Mouse (Mus musculus) ovary, postnatal 36 days (tissue): ENCODE results near the gene Inpp5f.
"Not testable (repeated sequence)": the region's sequence is repeated elsewhere in the genome, so short reads cannot be mapped to it uniquely, and the experiment has no call there.

Source experiments
- DNase-seq: peaks from one replicate; pipeline ENCODE4 v3.0.0; 2022; ENCODE audit warnings: low spot score, mixed read lengths

Gene Inpp5f

DNA sequence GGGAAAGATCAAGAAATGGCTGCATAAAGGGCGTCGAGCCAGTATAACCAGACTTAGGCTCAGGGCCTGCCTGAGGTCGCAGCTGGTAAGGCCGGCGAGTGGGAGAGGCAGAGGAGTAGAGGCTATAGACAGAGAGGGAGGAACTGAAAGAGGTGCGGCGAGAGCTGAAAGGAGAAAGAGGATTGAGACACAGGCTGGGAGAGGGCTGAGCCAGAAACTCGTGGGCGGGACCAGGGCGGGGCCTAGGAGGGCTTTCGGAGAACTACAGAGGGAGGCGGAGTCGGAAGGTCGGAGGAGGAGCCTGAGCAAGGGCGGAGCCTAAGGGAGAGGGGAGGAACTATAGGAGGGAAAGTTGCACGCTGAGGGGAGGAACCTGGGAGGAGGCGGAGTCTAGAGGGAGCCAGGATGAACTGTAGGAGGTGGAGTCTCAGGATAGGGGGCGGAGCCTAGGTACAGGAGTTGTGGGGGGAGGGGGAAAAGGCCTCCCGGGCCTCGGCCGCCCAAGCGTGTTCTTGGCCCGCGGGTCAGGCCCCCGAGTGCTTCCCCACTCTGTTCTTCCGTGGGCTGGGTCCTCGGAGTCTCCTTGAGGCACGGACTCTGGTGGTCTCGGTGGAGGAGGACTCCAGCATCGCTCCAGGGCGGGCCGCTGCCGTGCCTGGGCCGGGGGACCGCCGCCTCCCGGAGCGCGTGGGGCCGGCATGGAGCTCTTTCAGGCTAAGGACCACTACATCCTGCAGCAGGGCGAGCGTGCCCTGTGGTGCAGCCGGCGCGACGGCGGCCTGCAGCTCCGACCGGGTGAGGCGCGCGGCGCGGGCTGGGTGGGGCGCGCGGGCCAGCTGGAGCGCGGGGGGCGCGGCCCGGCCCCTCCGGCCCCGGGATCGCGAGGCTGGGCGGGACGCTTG, at the start of gene Inpp5f:
Inpp5f (plus strand) TSS at position 432 of the 902 bp plus-strand sequence.
- peak; percentile 99 for DNase-seq

DNA sequence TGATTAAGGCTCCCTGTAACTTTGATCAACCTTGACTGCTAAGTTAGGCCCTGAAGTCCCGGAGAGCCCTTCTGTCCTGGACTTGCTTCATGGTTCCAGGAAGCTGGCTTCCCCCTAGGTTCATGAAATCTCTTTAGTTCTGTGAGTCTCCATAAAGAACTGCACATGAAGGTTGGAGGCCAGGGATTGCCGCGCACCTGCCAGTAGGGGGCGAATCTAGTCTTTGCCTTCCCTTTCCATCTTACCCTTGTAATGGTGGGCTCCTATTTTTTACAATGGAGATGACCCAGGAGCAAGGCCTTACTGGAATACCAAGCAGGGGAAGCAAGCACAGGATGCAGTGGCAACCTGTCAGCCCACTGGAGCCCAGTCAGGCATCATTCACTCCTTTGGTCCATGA, 47.8 kb upstream of the Inpp5f start:
- no peak for DNase-seq

DNA sequence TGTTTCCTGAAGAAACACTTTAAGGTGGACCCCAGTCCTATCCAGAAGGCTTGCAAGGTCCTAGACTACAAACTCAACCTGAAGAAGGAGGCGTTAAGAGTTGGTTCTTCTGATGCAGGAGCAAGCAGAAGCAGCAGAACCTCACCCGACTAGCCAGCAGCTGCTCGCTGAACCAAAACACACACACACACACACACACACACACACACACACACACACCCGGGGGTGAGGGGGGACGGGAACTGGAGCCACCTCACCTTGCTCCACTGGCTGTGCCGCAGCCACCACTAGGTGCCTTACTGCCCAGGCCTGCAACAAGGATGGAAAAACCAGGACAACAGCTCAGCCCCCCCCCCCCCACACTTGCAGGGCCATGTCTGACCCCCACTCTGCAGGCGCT, 44.8 kb upstream of the Inpp5f start:
- DNase-seq: no peak

DNA sequence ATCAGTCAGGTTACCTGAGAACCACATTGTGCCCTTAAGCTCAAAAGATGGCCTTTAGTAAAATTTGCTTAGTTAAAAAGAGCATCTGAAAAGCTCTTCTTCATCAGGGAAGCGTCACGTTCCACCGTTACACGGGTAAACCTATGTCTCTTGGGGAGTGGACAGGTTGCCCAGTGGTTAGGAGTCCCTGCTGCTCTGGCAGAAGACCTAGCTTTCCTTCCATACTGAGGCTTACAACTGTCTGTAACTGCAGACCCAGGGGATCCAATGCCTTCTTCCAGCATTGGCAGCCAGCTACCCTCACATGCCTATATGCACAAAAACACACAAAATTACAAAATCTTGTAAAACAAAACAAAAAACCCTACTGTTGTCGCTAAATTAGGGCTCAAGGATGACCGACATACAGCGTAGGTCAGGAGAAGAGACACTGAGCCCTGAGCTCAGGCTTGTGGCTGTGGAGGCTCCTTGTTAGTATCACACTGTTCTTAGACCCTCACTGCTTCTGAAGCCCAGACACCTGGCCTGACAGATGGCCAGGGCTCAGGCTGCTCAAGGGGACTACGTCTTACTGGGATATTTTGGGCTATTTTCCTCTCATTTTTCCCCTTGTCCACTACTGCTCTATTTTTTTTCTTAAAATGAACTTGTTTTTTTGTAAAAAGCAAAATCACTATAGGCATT, 43.4 kb upstream of the Inpp5f start:
- no peak for DNase-seq

DNA sequence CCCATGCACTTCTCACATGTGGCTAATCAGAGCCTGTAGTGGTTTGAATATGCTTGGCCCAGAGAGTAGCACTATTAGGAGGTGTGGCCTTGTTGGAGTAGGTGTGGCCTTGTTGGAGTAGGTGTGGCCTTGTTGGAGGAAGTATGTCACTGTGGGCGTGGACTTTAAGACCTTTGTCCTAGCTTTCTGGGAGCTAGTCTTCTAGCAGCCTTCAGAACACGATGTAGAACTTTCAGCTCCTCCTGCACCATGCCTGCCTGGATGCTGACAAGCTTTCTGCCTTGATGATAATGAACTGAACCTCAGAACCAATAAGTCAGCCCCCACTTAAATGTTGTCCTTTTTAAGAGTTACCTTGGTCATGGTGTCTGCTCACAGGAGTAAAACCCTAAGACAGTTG, 41.7 kb upstream of the Inpp5f start:
- not testable (repeated sequence) for DNase-seq

DNA sequence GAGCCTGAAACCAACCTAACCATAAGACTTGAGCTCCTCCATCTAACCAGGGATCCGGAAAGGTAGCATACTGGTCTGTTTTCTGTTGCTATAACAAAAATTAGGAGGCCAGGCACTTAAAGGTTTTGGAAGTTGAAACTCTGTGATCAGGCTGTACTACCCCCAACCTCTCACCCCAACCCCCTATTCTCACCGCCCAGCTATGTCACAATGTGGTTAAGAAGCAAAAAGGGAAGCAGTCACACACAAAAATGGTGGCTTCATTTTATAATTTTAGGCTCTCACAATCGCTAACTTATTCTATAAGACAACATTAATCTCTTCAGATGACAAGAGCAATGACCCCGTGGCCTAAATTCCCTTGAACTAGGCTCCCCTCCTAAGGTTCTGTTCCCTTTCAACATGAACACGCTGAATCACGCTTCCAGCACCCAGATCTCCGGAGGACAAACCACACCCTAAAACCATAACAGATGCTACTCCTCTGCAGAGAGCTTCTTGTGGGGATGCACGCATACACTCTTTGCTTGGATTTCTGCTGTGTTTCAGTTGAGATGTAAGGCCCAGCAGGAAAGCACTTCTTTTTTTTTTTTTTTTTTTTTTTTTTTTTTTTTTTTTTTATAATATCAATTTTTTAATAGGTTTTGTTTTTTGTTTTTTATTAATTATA, 41.0 kb upstream of the Inpp5f start:
- DNase-seq: no peak

DNA sequence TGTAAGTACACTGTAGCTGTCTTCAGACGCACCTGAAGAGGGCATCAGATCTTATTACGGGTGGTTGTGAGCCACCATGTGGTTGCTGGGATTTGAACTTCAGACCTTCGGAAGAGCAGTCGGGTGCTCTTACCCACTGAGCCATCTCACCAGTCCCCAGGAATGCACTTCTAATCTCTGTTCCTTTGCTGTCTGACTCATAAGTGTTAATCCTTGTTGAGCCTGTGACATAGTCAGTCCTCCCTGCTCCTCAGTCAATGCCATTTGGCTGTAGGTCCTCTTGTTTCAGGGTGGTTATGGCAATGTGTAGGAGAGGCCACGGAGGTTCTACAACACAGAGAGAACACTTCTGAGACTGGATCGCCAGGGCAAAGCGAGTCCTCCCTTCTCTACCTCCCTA, 40.5 kb upstream of the Inpp5f start:
- DNase-seq: not testable (repeated sequence)

DNA sequence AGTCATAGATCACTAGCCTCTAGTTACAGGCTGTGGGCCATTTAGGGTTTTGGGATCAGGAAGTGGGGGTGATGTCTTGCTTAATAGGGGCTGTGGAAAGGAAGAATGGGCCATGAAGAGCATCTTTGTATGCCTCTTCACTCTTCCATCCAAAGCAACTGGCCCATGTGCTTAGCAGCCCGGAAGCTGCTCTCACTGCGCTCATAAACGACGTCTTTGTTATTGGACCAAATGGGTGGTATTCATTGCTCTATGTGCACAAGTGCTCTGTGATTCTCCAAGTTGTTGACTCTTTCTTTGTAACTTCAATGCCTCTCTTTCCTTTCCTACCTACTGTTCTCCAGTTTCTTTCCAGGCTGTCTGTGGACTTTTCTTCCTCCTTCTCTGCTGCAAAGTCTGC, 39.1 kb upstream of the Inpp5f start:
- no peak for DNase-seq

DNA sequence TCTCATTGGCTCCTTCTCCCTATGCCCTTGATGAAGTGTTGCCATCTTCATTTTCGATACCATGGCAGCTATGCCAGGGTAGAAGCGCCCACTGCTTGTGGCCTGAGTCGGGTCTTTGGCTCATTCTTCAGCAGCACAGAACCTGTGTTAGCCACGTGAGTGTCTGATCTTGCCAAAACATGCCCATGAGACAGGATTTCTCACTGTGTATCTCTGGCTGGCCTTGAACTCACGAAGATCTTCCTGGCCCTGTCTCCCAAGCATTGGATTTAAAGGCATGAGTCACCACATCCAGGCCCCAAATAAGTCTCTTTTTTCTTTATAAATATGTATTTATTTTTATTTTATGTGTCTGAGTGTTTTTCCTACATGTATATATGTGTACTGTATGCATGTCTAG, 35.9 kb upstream of the Inpp5f start:
- DNase-seq: no peak

DNA sequence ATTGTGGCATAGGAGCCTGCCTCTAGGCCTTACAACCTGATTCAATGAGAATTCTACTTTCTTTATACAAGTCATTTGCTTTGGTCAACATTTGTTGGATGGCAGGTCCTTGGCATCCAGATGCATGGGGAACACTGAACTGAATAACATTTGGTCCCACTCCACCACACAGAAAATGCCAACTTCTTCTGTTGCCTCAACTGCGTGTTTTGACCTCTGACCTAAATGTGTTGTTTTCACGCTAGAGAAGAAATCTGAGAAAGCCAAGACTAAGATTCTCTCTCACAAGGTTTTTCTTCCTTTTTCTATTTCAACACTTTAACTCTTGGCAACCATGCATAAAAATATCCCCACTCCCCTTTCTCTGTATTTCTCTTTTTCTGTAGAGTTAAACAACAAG, 35.3 kb upstream of the Inpp5f start:
- DNase-seq: no peak

DNA sequence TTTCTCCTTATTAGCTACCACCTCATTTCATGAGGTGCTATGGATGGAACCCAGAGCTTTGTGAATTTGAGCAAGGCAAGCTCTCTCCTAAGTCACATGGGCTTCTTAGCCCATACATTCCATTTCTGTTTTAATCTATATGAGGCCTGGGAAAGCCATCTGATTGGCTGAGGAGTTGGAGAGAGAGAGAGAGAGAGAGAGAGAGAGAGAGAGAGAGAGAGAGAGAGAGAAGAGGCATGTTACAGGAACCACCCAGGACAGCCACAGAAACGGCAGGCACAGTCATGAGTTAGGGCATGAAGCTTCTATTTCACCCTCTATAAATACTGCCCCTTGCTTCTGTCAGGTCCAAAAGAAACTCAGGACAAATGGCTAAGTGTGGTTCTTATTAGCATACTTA, 33.5 kb upstream of the Inpp5f start:
- no peak for DNase-seq

DNA sequence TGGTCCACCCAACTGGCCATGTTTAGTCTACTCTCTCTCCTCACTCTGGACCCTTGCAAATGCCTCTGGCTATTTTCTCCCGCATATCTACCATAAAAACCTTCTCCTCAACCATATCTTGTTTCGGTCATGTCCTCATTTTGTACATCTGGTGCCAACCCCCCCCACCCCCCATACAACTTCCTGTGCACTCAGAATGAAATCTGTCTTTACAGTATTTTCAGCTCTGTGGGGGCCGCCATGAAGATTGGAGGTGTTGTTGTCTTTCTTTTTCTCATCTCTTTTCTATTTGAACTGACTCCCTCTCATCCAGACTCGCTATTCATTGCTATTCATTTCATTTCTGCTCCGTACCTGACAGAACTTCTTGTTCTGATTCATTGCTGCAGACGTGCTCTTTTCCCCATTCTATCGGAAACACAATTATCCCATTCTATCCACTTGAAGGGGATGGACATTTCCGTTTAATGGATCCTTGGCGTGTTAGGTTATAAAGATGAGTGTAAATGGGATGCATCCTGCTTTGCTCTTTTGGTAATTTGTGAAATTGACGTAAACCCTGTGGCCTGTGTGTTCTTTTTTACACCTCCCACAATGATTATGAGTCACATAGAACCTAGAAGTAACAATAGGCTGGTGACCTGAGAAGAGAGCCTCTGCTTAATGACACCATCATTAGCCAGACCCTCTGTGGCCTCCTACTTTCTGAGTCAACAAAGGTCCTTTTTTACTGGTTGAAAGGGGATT, 32.8 kb upstream of the Inpp5f start:
- DNase-seq: no peak

DNA sequence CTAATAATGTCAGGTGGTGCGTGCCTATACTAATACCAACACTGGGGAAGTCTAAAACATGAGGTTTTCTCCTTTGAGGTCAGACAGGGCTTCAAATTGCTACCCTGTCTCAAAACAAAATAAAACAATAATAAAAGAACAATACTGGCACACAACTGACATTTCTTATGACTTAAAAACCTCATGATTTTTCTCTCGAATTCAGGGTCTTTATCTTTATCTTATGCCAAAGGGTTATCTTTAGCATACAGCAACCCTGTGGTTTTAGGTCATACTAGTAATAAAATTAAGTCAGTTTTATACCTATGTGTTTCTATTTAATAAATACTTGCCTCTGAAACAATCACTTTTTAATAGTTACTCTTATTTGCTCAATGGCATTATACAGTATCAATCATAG, 31.7 kb upstream of the Inpp5f start:
- DNase-seq: no peak

DNA sequence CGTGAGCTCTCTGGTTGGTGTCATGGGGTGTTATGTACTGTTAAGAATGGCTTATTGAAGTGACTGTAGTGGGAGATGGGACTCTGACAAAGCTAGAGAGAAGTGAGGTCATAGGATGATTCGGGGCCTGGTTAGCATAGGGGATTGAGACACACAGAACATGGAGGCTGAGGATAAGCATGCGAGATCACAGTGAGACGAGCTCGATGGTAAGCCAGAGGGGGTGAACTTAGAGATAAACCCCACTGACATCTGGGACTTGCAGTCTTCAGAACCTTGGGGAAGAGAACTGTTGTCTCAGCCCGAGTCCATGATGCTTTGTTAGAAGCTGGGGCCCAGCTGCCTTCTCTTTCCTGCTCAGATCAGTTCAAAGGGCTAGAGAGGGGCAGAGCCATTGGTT, 30.8 kb upstream of the Inpp5f start:
- no peak for DNase-seq

DNA sequence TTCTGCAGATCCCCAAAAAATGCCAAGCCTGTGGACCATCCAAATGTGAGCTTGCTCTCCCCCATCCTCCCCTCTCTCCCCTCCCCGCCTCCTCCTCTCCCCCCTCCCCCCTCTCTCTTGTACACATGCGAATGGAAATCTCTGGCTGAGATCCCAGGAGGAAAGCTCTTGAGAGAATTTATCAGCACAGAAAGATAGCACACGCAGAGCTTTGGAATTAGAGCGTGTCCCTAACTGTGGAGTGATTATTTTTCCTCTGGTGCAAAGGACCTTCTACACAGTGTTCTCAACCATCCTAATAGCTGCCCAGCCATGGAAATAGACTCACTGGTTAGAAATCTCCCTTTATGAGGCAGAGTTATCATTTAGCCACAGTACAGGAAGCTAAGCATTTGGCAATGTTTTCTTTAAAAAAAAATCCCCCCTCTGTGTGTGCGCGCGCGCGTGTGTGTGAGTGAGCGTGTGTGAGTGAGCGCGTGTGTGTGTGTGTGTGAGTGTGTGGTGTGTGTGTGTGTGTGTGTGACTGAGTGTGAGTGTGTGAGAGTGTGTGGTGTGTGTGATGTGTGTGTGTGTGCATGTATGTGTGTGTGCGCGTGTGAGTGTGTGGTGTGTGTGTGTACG, 29.2 kb upstream of the Inpp5f start:
- no peak for DNase-seq

DNA sequence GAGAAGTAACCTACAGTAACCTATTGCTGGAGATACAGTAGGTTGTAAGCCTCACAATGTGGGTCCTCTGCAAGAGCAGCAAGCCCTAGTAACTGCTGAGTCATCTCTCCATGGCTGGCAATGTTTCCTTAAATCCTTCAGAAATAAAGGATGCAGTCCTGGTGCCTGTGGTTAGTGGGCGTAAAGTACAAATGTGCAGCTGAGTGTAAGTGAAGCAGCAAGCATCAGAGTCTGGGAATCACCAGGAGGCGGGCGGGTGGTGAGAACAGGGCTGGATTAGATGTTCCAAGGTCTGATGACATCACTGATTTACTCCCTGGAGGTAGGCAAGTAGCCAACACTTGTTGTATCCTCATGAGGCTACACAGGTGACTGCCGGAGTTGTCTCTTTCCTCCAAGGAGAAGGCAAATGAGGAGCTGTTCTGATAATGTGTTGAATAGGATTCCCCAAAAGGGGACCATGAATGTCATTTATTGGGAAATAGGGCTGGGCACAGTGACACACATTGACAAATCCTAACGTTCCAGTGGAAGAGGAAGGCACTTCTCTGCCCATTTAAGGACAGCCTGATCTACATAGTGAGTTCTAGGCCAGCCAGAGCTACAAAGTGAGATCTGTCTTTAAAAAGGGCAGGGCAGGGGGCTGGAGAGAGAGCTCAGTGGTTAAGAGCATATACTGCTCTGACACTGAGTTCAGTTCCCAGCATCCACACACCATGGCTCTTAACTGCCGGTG, 27.7 kb upstream of the Inpp5f start:
- DNase-seq: no peak

DNA sequence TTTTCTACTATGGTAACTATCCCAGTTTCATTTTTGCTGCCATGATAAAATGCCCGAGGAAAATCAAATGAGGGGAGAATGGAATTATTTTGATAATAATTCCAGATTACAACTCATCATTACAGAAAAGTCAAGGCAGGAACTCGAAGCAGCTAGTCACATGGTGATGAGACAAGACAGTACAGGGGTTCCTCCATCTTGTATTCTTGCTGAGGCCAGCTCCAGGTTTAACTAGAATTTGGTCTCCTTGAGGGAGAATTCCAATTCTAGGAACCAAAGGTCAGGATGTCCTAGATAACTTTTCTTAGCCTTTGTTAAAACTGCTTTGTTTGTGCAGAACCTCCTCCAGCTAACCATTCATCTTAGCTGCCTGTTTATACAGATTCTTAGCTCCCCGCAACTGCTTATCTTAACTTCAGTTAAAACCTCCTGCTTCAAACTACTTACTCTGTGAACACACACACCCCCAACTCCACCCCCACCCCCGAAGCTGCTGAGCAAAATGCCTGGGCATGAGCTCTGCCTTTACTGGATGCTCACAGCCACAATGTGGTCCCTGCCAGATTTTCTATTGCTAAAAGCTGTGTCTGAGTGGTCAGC, 23.7 kb upstream of the Inpp5f start:
- DNase-seq: no peak

DNA sequence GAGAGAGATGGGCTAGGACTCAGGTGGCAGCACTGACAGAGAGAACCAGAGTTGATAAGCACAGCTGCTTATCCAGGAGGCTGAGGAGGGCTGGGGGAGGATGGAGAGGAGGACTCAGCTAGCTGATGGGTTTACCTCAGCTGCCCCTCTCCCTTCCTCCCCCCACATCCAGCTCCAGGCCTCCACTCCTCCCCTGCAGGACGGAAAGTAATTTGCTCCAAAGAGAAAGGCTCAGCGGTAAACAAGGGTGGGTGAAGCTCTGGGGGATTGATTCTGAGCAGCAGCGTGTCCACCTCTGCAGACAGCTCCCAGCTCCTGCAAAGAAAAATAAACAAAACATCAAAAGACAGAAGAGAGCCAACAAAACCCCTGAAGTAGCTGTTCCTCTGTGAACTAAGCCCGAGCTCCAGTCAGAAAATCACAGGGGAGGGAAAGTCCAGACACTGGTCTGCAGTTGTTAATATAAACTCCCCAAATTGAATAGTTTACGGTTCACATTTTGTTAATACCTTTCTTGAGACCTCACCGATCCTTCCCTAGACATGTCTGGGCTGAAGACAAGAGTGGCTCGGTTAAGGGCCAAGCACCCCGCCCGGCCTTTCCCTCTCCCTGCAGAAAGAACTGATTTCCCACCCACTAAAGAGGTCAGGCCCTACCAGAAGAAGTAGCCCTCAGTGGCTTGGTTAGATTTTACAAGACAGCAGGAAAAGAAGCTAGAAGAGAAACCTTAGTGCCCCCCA, 19.6 kb upstream of the Inpp5f start:
- no peak for DNase-seq

DNA sequence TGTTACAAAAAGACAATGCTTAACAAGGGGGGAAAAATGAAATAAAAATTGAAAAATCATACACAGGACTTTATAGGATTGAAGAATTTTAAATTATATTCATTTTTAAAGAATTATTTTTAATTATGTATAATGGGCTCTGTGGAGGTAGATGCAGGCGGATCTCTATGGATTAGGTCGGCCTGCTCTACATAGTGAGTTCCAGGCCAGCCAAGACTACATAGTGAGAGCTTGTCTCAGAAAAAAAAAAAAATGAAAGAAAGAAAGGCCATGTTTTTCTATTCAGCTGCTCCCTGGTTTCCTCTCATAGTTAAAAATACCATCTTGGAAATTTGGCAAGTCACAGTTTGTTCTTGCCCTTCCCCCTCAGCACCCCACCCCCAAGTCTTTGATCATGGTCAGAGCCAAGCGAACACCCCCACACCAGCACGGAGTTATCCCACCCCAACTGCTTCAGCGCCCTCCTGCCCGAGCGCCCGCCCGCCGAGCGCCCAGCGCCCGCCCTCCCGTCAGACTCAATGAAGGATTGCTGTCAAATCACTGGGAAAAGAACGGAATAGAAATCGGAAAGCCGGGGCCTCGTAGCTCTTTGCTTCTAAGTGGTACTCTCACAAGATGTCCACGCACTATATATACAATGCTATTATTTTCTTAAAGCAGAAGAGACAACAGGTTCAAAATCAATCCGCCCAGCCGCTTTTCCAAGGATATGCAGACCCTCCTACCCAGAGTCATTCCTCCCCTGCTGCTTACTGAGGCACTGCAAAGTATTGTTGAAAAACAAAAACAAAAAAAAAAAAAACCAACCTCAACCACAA, 18.8 kb upstream of the Inpp5f start:
- peak; percentile 48 for DNase-seq
